Mouse (Mus musculus): Measurements from ENCODE around the gene Sbf1.

GRCm38 (mm10) chr15:89321264-89321663, 6.2 kb upstream of the Sbf1 start:
- TF ChIP-seq POLR2AphosphoS5 (IDR thresholded peaks at IDR 0.05; ENCODE audit: insufficient replicate concordance, low read depth, low read length), result no peak
- no peak for TF ChIP-seq CTCF (IDR thresholded peaks at IDR 0.05; ENCODE audit: low read depth, low read length)

All from G1E (cell line).